ENCODE assay signal across 21 mouse cellular contexts in the genomic region with DNA sequence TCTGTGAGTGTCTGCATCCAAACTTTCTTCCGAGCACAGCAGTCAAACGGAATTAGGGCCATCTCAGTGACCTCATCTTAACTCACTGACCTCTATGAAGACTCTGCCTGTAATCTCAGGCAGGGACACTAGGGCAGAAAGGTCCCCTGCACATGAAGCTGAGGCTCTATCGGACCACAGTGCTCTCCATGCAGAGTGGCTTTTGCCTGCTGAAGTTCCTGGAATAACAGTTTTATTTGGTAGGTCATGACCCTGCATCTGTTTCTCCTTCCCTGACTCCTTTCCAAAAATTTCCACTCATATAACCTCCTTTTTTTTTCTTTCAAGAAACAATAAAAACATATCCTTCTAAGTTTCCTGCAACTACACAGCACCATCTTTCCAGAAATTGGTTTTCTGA.
DNase-seq lines count a peak whose midpoint lies in the region; ATAC-seq and TF ChIP-seq lines count a peak whose summit lies in the region.
"Had no signal": no experiment of that assay in that cellular context is flagged by ENCODE, and none has a peak within 500 bp of the region (broad histone marks: within the 10 kb centered on the region; RNA-seq: fewer than 3 reads in every experiment).

No protein-coding gene starts in this region.

- no peak for TF ChIP-seq CTCF in gastrocnemius, adult 2 months (IDR thresholded peaks at IDR 0.05)

- no peak overlapping the region for H3K9ac ChIP-seq in kidney, embryonic 14.5 days (ENCODE audit: low read depth, low read length)
- H3K9ac ChIP-seq: limb, embryonic 13.5 days; neural tube, embryonic 13.5 days had no signal

- no peak overlapping the region for H3K4me2 ChIP-seq in kidney, embryonic 14.5 days (replicated peaks; ENCODE audit: low read depth, low read length)
- H3K4me2 ChIP-seq: limb, embryonic 13.5 days; midbrain, embryonic 11.5 days; neural tube, embryonic 13.5 days had no signal

- H3K4me3 ChIP-seq in gastrocnemius, adult 2 months, result no peak overlapping the region
- H3K4me3 ChIP-seq in kidney, embryonic 14.5 days (ENCODE audit: low read length), result no peak overlapping the region
- H3K4me3 ChIP-seq: heart, embryonic 10.5 days; layer of hippocampus, adult 2 months; limb, embryonic 13.5 days; neural tube, embryonic 13.5 days had no signal

- no peaks in the 10 kb centered on the region for H3K36me3 ChIP-seq in kidney, embryonic 14.5 days (ENCODE audit: control insufficient read depth, insufficient read depth, low read length)
- H3K36me3 ChIP-seq: heart, embryonic 10.5 days; limb, embryonic 13.5 days; neural tube, embryonic 13.5 days had no signal

- WGBS in kidney, embryonic 14.5 days, result 28% methylated on average over 3 of the region's 3 CpGs

- no peaks in the 10 kb centered on the region; the same call in 1 of the 2 replicates for H3K4me1 ChIP-seq in kidney, embryonic 14.5 days (ENCODE audit: control insufficient read depth, insufficient read depth, low read length)
- H3K4me1 ChIP-seq: heart, embryonic 10.5 days; neural tube, embryonic 13.5 days had no signal

- H3K27ac ChIP-seq in gastrocnemius, adult 2 months, result peak overlapping the region; percentile 60
- no peak overlapping the region for H3K27ac ChIP-seq in kidney, embryonic 14.5 days (ENCODE audit: low read depth, low read length)
- H3K27ac ChIP-seq: heart, embryonic 10.5 days; hindbrain, postnatal 0 days; layer of hippocampus, adult 2 months; limb, embryonic 13.5 days; macrophage; neural tube, embryonic 13.5 days had no signal

- ATAC-seq in kidney, embryonic 14.5 days (ENCODE audit: low FRiP score, low TSS enrichment), result no peak
- ATAC-seq: hindbrain, postnatal 0 days had no signal

- intact Hi-C loops in gastrocnemius, adult 2 months (cut with DNase I), result no loop called here
- intact Hi-C loops in gastrocnemius, postnatal 14 days (cut with DNase I; ENCODE audit: low total_unique reads), result no loop called here
- intact Hi-C loops in left cerebral cortex, postnatal 4 days (cut with DNase I), result no loop called here

- H3K9me3 ChIP-seq in kidney, embryonic 14.5 days (ENCODE audit: control insufficient read depth, low read length), result no peaks in the 10 kb centered on the region
- H3K9me3 ChIP-seq: heart, embryonic 10.5 days; neural tube, embryonic 13.5 days had no signal

- DNase-seq in gastrocnemius, adult 2 months, result no peak
- no peak for DNase-seq in gastrocnemius, postnatal 14 days
- peak; percentile 46 for DNase-seq in kidney, adult 11 months
- peak; percentile 55 for DNase-seq in adipocyte (ENCODE audit: low spot score)
- DNase-seq in kidney, postnatal 36 days, result peak; percentile 28 to 58
- DNase-seq in left cerebral cortex, postnatal 4 days, result no peak
- no peak for DNase-seq in adrenal gland, postnatal 14 days
- DNase-seq: adrenal gland, postnatal 25 days; B cell, adult 2 months; cerebellum, adult 2 months; lung, adult 2 months; right cerebral cortex, postnatal 14 days; thymus, postnatal 25 days had no signal

- no peaks in the 10 kb centered on the region for H3K27me3 ChIP-seq in kidney, embryonic 14.5 days (ENCODE audit: control insufficient read depth, insufficient read depth, low read length)
- H3K27me3 ChIP-seq: limb, embryonic 13.5 days; neural tube, embryonic 13.5 days had no signal

Comparison
In these comparisons a context has a peak if more than half of its experiments do, and no peak if none do; other contexts are left out.
1. DNase-seq: peak in kidney, adult 11 months (single experiment), adipocyte (single experiment) and kidney, postnatal 36 days (2 of 2); none in gastrocnemius, adult 2 months (single experiment), gastrocnemius, postnatal 14 days (single experiment), left cerebral cortex, postnatal 4 days (single experiment) and adrenal gland, postnatal 14 days (single experiment).